Mouse (Mus musculus) ES-E14 (cell line): ENCODE data around the gene Arcn1.

Experiments
- HCFC1 ChIP-seq: IDR thresholded peaks from 2 replicates; pipeline ENCODE4 v1.6.1; 2012; ENCODE audit warnings: low read length, inconsistent platforms, borderline replicate concordance; ENCODE audit not compliant: insufficient read depth
- MAFK ChIP-seq: IDR thresholded peaks from 2 replicates; pipeline ENCODE4 v1.6.1; 2014; ENCODE audit warnings: mild to moderate bottlenecking, low read depth, low read length, inconsistent platforms; ENCODE audit not compliant: insufficient read depth
- ZC3H11A ChIP-seq: IDR thresholded peaks from 2 replicates; pipeline ENCODE4 v1.6.1; 2012; ENCODE audit warnings: low read depth, mild to moderate bottlenecking, inconsistent platforms, low read length, borderline replicate concordance
- ZNF384 ChIP-seq: IDR thresholded peaks from 2 replicates; pipeline ENCODE4 v1.6.1; 2012; ENCODE audit warnings: low read depth, low read length, inconsistent platforms

GRCm38 (mm10) chr9:44737240-44737949 lies 30.2 kb downstream of the Arcn1 start:
- TF ChIP-seq ZNF384 (no peak), ZC3H11A (no peak), HCFC1 (no peak), MAFK (no peak)
